Mouse (Mus musculus) right cerebral cortex, postnatal 25 days (tissue): Measurements from ENCODE around the gene Tktl1.
A peak's percentile ranks its signal among the peaks of the same experiment; 100 is the strongest.
"Not testable (repeated sequence)": the region's sequence is repeated elsewhere in the genome, so short reads cannot be mapped to it uniquely, and the experiment has no call there.

Source experiments
- DNase-seq: peaks from one replicate; pipeline ENCODE4 v3.0.0; 2022

Gene Tktl1

DNA sequence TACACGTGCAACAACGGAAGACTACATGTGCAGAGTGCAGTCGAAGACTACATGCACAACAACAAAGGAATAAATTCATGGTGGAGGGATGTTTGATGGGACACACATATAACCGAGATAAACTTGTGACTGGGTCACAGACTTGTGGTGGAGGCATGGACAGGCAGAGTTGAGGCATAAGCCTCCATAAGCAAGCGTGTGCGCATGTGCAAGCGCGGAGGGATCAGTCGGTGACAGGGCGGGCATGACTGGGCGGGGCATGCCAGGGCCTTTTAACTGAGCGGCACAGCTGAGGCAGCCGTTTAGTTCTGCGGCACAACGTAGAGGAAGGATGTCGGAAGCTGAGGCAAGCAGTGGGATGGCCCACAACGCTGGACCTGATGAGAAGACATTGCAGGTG is at the start of gene Tktl1:
TSS of gene Tktl1 (plus strand) at position 301 of the 400 bp plus-strand sequence.
- DNase-seq, result no peak

DNA sequence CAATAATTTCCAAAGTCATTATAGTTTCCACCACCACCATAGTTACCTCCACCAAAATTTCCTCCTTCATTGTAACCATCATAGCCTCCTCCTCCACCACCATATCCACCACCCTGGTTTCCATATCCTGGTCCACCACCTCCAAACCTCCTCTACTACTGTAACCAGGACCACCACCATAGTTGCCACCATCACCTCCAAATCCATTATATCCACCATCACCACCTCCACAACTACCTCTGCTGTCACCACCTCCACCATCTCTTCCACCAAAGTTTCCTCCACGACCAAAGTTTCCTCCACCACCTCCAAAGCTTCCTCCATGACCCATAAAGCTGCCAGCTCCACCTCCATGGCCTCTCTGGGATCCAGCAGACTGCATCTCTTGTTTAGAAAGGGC is 41.8 kb upstream of the Tktl1 start, which contains the start of gene Mecp2:
TSS of gene Mecp2 (minus strand) at position 101 of the 400 bp plus-strand sequence.
- DNase-seq, result not testable (repeated sequence)

DNA sequence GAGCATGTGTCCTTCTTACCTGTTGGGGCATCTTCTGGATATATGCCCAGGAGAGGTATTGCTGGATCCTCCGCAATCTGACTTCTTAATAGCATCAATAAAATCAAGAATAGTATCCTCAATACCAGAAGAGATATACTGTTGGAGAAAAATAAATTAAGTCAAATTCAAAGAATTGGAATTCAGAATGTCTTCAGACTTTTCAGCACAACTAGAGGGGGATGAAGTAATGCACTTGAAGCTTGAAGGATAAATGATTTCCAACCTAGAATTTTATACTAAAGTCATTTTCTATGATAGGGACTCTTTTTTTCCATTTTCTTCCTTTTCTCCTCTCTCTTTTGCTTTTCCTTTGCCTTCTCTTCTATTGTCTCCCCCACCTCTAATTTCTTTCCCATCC is 9.3 kb upstream of the Tktl1 start, which contains the start of gene Tex28:
TSS of gene Tex28 (minus strand) at position 101 of the 400 bp plus-strand sequence.
- DNase-seq, result no peak

DNA sequence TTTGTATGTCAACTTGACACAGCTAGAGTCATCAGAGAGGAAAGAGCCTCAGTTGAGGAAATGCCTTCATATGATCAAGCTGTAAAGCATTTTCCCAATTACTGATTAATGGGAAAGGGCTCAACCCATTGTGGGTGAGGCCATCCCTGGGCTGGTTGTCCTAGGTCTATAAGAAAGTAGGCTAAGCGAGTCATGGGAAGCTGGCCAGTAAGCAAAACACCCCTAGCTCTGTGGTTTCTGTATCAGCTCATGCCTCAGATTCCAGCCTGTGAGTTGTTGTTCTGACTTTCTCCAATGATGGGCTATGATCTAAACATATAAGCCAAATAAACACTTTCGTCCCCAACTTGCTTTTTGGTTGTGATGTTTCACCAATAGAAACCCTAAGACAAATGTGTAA is 26.5 kb downstream of the Tktl1 start:
- no peak for DNase-seq

- no peak for DNase-seq
Observed at GRCm38 (mm10) chrX:74218496-74218895, 41.4 kb downstream of the Tktl1 start.

GRCm38 (mm10) chrX:74219449-74219848 is 42.4 kb downstream of the Tktl1 start:
- DNase-seq, result no peak

- DNase-seq, result not testable (repeated sequence)
Observed at GRCm38 (mm10) chrX:74220099-74220498, 43.0 kb downstream of the Tktl1 start.

DNA sequence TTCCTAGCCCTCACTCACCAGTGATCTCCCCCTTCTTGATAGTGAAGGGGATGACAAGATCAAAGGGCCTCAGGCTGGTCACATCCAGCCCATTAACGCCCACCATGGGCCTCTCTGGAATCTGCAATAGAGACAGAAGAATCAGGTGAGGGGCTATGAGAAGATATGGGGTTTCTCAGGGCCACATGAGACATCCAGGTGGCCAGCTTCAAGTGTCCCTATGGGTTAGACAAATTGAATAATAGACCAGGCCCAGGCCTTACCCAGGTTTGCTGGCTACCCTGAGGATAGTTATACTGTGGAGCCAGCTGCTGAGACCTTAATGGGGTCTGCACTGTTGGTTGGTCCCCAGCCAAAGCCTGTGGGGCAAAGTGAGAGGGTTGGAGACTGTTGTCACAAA is 53.0 kb downstream of the Tktl1 start:
- no peak for DNase-seq

DNA sequence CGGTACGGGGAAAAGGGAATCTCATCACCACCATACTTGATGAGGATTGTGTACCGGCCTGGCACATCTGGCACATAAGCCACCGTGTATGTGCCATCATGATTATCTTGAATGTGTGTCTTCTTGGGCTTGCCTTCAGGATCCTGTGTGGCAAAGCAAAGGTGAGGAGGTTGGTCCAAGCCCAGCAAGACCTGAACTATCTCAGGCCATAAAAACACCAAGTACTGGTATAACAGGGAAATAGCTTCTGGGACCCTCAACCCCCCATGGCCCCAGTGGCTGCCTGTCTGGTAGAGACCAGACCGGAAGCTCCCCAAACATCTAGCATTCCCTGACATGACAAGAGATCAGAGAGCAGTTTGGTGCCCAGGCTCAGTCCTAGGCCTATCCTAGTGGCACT is 56.1 kb downstream of the Tktl1 start:
- no peak for DNase-seq

GRCm38 (mm10) chrX:74240332-74240731 is 63.3 kb downstream of the Tktl1 start:
- DNase-seq, result no peak

DNA sequence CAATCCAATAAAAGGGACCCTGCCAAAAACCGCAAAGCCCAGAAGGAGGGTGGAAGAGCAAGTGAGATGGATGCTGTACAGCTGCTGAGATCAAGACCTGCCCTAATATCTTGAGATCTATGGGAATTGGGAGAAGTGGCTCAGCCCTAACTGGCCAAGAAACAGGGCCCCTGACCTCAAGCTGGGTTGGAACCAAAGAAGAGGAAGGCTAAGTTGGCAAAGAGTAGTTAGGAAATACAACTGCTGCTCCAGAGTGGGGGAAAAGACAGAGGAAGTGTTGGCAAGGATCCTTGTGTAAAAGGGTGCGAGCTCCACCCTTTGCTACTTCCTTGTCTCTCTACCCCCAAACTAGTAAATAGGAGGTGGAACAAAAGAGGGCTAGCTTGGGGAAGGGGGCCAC is 66.3 kb downstream of the Tktl1 start:
- no peak for DNase-seq

DNA sequence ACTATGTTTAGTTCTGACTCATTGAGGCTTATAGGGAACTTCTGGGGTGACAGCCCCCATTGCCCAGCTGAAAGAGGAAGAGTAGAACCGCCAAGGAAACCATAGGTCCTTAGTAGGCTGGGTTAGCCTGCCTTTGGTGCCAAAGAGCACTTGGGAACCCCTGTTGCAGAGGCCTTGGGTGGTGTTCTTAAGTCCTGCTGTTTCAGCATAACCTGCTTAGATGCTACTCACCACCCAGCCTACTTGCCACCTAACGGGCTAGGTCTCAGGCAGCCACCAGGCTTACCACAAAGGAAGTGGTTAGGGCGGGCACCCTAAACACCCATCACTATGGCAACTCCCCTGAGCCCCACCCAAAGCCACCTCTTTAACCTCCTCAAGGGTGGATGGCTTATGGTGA is 66.7 kb downstream of the Tktl1 start:
- no peak for DNase-seq

- no peak for DNase-seq
Observed at GRCm38 (mm10) chrX:74244614-74245083, 67.6 kb downstream of the Tktl1 start.

- DNase-seq, result no peak
Observed at GRCm38 (mm10) chrX:74245107-74245506, 68.0 kb downstream of the Tktl1 start.

DNA sequence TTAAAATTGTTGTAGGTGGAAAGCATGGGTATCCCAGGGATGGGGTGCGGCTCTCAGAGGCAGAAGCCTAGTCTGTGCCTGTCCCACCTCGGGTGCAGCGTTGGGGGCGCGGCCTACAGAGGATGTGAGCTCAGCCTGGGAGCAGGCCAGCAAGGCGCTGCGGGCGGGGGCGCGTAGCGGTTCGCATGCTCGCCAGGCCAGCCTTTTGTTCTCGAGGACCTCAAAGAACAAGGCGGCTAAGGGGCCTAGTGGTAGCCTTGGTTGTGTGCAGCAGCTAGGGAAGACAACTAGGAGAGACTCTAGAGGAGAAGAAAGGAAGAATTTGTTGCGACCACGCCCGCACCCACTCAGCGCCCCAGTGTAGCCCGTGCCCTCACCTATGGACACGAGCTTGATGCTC is 68.6 kb downstream of the Tktl1 start:
- DNase-seq, result peak; percentile 55

DNA sequence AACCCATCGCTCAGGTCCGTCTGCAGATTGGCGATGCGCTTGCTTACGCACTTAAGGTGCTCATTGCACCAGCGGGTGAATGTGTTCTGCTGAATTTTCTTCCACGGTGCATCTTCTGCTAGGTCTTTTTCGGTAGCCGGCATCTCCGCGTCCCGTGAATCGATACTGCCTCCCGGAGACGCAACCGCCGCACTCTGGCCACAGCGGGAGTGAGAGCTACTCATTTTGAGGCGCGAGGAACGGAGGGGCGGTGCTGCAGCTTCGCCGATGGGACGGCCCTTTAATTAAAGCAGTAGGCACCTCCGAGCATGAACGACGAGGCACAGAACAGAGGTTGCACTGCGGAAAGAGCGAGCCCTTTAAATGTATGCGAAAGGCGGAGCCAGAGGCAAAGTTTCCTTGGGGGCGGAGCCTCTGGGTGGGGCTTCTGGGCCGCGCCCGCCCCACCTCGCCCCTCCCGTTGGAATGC is 69.2 kb downstream of the Tktl1 start:
- peak; percentile 81 for DNase-seq

- DNase-seq, result no peak
Observed at GRCm38 (mm10) chrX:74246693-74247092, 69.6 kb downstream of the Tktl1 start.

DNA sequence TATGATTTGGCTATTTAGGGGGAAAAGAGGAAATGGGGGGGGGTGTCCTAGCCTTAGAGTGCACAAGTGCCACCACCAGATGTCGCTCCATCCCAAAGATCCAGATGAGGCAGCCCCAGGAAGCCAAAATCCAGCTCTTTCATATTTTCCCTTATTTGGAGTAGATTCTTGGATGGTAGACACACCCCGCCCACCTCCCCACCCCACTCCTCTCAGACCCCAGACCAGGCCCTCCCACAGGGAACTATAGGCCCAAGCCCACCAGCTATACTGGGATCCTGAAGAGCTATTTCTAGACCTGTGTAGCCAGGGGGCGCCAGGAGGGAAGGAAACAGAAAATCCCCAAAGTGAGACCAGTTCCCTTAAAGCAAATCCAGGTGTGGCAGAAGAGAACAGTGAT is 71.6 kb downstream of the Tktl1 start:
- DNase-seq, result no peak

DNA sequence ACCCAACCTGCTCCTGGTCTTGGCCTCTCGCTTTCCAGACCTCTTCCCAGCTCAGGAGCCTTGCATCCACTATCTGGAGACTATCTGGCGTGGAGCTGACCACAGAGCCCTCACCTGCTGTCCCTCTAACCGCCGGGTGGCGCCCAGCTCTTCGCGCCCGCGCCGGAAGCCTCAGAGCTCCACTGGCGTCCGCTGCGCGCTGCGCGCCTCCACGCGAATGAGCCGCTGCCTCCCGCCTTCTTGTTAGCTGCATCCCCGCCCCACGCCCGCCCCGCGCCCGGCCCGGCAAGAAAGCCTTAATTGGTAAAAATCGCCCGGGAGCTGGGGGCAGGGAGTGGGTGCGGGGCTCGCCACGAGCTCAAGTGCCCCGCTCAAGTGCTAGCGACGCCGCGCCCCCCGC is 72.6 kb downstream of the Tktl1 start, which contains the start of gene Flna:
TSS of gene Flna (minus strand) at position 206 of the 400 bp plus-strand sequence.
- DNase-seq, result peak; percentile 58

- DNase-seq, result peak; percentile 87
Observed at GRCm38 (mm10) chrX:74254153-74254887, 77.3 kb downstream of the Tktl1 start, which contains the start of gene Emd. Gene Emd, plus strand, starts transcription at chrX:74254687.

- DNase-seq, result no peak
Observed at GRCm38 (mm10) chrX:74254888-74255565, 78.0 kb downstream of the Tktl1 start.

DNA sequence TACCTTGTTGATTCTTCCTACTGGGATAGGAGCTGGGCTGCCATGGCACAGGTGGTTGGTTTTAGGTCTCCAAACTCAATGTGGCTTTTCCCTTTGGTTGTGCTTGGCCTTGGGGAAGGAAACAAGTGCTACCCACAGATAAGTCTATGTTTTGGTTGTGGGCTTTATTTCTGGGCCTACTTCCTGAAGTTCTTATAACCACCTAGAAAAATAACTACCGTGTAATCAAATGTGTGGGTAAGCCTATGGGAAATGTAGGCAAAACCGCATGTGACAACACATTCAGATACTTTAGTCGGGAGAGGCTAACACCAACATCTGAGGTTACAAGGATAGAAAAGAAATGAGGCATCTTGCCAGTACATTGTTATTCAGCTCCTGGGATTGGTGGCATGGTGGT is 80.7 kb downstream of the Tktl1 start:
- no peak for DNase-seq
